Mouse (Mus musculus) left cerebral cortex, postnatal 14 days (tissue): Measurements from ENCODE around the gene Rxra. TPM values are rescaled to one million over a fixed set of nuclear protein-coding genes. Genes with fewer than 3 reads are reported as not detected.

Source experiments
- DNase-seq, 2 experiments: peaks; one replicate each; pipeline ENCODE4 v3.0.0; 2021 to 2022; ENCODE audit warnings: low spot score in 2 of 2, mixed read lengths in 1 of 2
- intact Hi-C: fragments of 180-260 bp; cut with DNase I; formaldehyde crosslinking; loops from one replicate; pipeline ENCODE4 v1.15.1; 2025
- total RNA-seq, 2 experiments: library from RNA; stranded (reverse); gene quantifications; 2 replicates each; pipeline ENCODE4 v1.2.3; 2021

Gene Rxra
- total RNA-seq, 2 experiments from 2014 or later: 15.6 to 16.2 TPM

- intact Hi-C loops: no loop called here
- no peak for DNase-seq
These were observed 75.6 kb downstream of the Rxra start for GRCm38 (mm10) chr2:27751803-27752202.

- intact Hi-C loops: no loop called here
- DNase-seq: no peak
These were observed 77.9 kb downstream of the Rxra start for GRCm38 (mm10) chr2:27754094-27754493.

GRCm38 (mm10) chr2:27755986-27756641 is 79.9 kb downstream of the Rxra start:
- intact Hi-C loops: no loop called here
- no peak for DNase-seq

GRCm38 (mm10) chr2:27758414-27759301 is 82.4 kb downstream of the Rxra start:
- DNase-seq: peak; percentile 95 to 97
- intact Hi-C loops: no loop called here

- no peak for DNase-seq
- intact Hi-C loops: no loop called here
These were observed 83.2 kb downstream of the Rxra start for GRCm38 (mm10) chr2:27759431-27759830.

GRCm38 (mm10) chr2:27761260-27761995 is 85.2 kb downstream of the Rxra start:
- no peak for DNase-seq
- intact Hi-C loops: loop anchor here (5.0 kb wide), 1 partner anchor 84 kb away; the partner anchor contains the start of gene Rxra

GRCm38 (mm10) chr2:27761996-27762340 is 85.7 kb downstream of the Rxra start:
- no peak for DNase-seq
- intact Hi-C loops: loop anchor here (5.0 kb wide), 1 partner anchor 85 kb away; the partner anchor contains the start of gene Rxra

GRCm38 (mm10) chr2:27762509-27762908 is 86.3 kb downstream of the Rxra start:
- intact Hi-C loops: loop anchor here (5.0 kb wide), 1 partner anchor 85 kb away; the partner anchor contains the start of gene Rxra
- DNase-seq: no peak

GRCm38 (mm10) chr2:27762920-27763780 is 86.9 kb downstream of the Rxra start:
- intact Hi-C loops: loop anchor here (5.0 kb wide), 1 partner anchor 86 kb away; the partner anchor contains the start of gene Rxra
- DNase-seq: no peak

GRCm38 (mm10) chr2:27764256-27764936 is 88.2 kb downstream of the Rxra start:
- intact Hi-C loops: loop anchor here (5.0 kb wide), 1 partner anchor 87 kb away; the partner anchor contains the start of gene Rxra
- no peak for DNase-seq

- intact Hi-C loops: loop anchor here (1.0 to 5.0 kb wide), 2 partner anchors 88 to 213 kb away; partner anchors contain the start of gene Rxra
- peak; percentile 86 to 93 for DNase-seq
These were observed 88.7 kb downstream of the Rxra start for GRCm38 (mm10) chr2:27764937-27765319.

- intact Hi-C loops: no loop called here
- no peak for DNase-seq
These were observed 91.5 kb downstream of the Rxra start for GRCm38 (mm10) chr2:27767773-27768172.

GRCm38 (mm10) chr2:27769701-27770100 is 93.5 kb downstream of the Rxra start:
- no peak for DNase-seq
- intact Hi-C loops: loop anchor here (2.0 to 10.0 kb wide), 3 partner anchors 205 to 651 kb away; no protein-coding TSS in a partner anchor

- DNase-seq: peak; percentile 78 to 81
- intact Hi-C loops: loop anchor here (2.0 to 10.0 kb wide), 3 partner anchors 205 to 651 kb away; no protein-coding TSS in a partner anchor
These were observed 94.0 kb downstream of the Rxra start for GRCm38 (mm10) chr2:27770205-27770604.

GRCm38 (mm10) chr2:27771936-27772335 is 95.7 kb downstream of the Rxra start:
- intact Hi-C loops: loop anchor here (2.0 to 10.0 kb wide), 4 partner anchors 115 to 649 kb away; partner anchors contain the start of gene Col5a1
- peak; percentile 81 to 83 for DNase-seq

- DNase-seq: no peak
- intact Hi-C loops: loop anchor here (2.0 to 10.0 kb wide), 2 partner anchors 114 to 432 kb away; partner anchors contain the start of gene Col5a1
These were observed 96.7 kb downstream of the Rxra start for GRCm38 (mm10) chr2:27772841-27773388.

GRCm38 (mm10) chr2:27773980-27774730 is 97.9 kb downstream of the Rxra start:
- DNase-seq: no peak
- intact Hi-C loops: loop anchor here (2.0 to 10.0 kb wide), 2 partner anchors 113 to 431 kb away; partner anchors contain the start of gene Col5a1
